Mouse (Mus musculus) MEL (cell line): ENCODE measurements around the gene Olfr832.

Experiments used
- CHD2 ChIP-seq: IDR thresholded peaks from 2 replicates; pipeline ENCODE4 v1.6.1; 2011; ENCODE audit warnings: low read length, improper control_type of control experiment
- CTCF ChIP-seq, 3 experiments: IDR thresholded peaks in 2 of 3; conservative IDR thresholded peaks in 1 of 3; 2 replicates each; pipeline ENCODE4 v1.5.1; 2011 to 2012; ENCODE audit warnings: low read length in 3 of 3, low read depth in 2 of 3, mild to moderate bottlenecking in 2 of 3, improper control_type of control experiment in 1 of 3, inconsistent platforms in 1 of 3, mixed read lengths in 1 of 3, moderate library complexity in 1 of 3; ENCODE audit not compliant: control insufficient read depth in 1 of 3, insufficient read depth in 1 of 3, poor library complexity in 1 of 3, severe bottlenecking in 1 of 3
- EP300 ChIP-seq, 2 experiments: IDR thresholded peaks; 2 replicates each; pipeline ENCODE4 v1.6.1; 2011; ENCODE audit warnings: improper control_type of control experiment in 2 of 2, low read length in 2 of 2, low read depth in 1 of 2, mild to moderate bottlenecking in 1 of 2
- GATA1 ChIP-seq: IDR thresholded peaks from 2 replicates; pipeline ENCODE4 v1.6.1; 2011; ENCODE audit warnings: low read depth, low read length, improper control_type of control experiment
- MAFK ChIP-seq: IDR thresholded peaks from 2 replicates; pipeline ENCODE4 v1.6.1; 2011; ENCODE audit warnings: low read depth, mild to moderate bottlenecking, low read length, improper control_type of control experiment, borderline replicate concordance
- MAX ChIP-seq: IDR thresholded peaks from 2 replicates; pipeline ENCODE4 v1.6.1; 2011; ENCODE audit warnings: low read length, improper control_type of control experiment
- NELFE ChIP-seq: IDR thresholded peaks from 2 replicates; pipeline ENCODE4 v1.6.1; 2011; ENCODE audit warnings: low read depth, low read length, improper control_type of control experiment
- NRF1 ChIP-seq: IDR thresholded peaks from 2 replicates; pipeline ENCODE4 v1.6.1; 2014; ENCODE audit warnings: low read depth, mild to moderate bottlenecking, inconsistent platforms, low read length, improper control_type of control experiment, moderate library complexity; ENCODE audit not compliant: poor library complexity, insufficient read depth, severe bottlenecking
- POLR2A ChIP-seq, 2 experiments: IDR thresholded peaks; 2 replicates each; pipeline ENCODE4 v1.6.1; 2011 to 2012; ENCODE audit warnings: low read length in 2 of 2, mild to moderate bottlenecking in 2 of 2, control low read depth in 1 of 2, improper control_type of control experiment in 1 of 2, low read depth in 1 of 2, moderate library complexity in 1 of 2; ENCODE audit not compliant: control insufficient read depth in 1 of 2, insufficient read depth in 1 of 2, poor library complexity in 1 of 2
- POLR2AphosphoS5 ChIP-seq: IDR thresholded peaks from 2 replicates; pipeline ENCODE4 v1.6.1; 2012; ENCODE audit warnings: low read depth, borderline replicate concordance, mild to moderate bottlenecking, inconsistent platforms, low read length, moderate library complexity, mixed read lengths
- TCF12 ChIP-seq: IDR thresholded peaks from 2 replicates; pipeline ENCODE4 v1.6.1; 2014; ENCODE audit warnings: low read depth, mild to moderate bottlenecking, inconsistent platforms, low read length, improper control_type of control experiment, moderate library complexity
- USF1 ChIP-seq: IDR thresholded peaks from 2 replicates; pipeline ENCODE4 v1.6.1; 2014; ENCODE audit warnings: low read depth, mild to moderate bottlenecking, inconsistent platforms, low read length, improper control_type of control experiment, moderate library complexity
- ZMIZ1 ChIP-seq: IDR thresholded peaks from 2 replicates; pipeline ENCODE4 v1.6.1; 2012; ENCODE audit warnings: low read depth, mild to moderate bottlenecking, inconsistent platforms, low read length, improper control_type of control experiment, moderate library complexity

DNA sequence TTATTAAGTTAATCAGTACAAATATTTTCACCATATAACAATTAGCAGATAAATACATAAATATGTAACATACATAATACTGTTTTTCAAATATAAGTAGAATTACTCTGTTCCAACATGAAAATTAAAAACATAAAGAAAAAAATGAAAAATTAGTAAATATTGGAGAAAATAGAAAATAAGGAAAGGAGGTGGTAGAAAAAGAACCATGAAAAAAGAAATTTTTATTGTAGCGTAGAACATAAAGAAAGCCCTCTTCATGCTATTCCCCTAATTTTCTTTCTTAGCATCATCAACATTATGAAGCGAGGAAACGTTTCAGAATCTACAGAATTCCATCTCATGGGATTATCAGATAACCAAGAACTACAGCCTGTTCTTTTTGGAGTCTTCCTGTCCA is 50.8 kb downstream of the Olfr832 start, which contains the start of gene Olfr834:
- no peak for TF ChIP-seq USF1
- TF ChIP-seq ZMIZ1: no peak
- no peak for TF ChIP-seq MAX
- TF ChIP-seq GATA1: no peak
- TF ChIP-seq POLR2A (IDR thresholded peaks at IDR 0.05; ENCODE audit: control insufficient read depth in 1 of 2, insufficient read depth in 1 of 2, low read depth in 1 of 2, low read length in 2 of 2, poor library complexity in 1 of 2): no peak
- TF ChIP-seq NELFE: no peak
- TF ChIP-seq CHD2: no peak
- no peak for TF ChIP-seq NRF1
- TF ChIP-seq CTCF (IDR thresholded peaks at IDR 0.05 in 2 of 3, conservative IDR thresholded peaks at IDR 0.05 in 1 of 3; ENCODE audit: control insufficient read depth in 1 of 3, insufficient read depth in 1 of 3, low read depth in 2 of 3, low read length in 3 of 3, poor library complexity in 1 of 3, severe bottlenecking in 1 of 3): no peak
- TF ChIP-seq POLR2AphosphoS5: no peak
- TF ChIP-seq TCF12: no peak
- TF ChIP-seq EP300 (IDR thresholded peaks at IDR 0.05; ENCODE audit: low read depth in 1 of 2, low read length in 2 of 2): no peak
- TF ChIP-seq MAFK: no peak
